Mouse (Mus musculus): ENCODE measurements at regions not wholly inside any gene's neighbourhood (a gene's known extent, or its start where the extent isn't known, plus 50 kb on each side); places are given as distances from the start of the nearest gene placed in this dataset.

DNA sequence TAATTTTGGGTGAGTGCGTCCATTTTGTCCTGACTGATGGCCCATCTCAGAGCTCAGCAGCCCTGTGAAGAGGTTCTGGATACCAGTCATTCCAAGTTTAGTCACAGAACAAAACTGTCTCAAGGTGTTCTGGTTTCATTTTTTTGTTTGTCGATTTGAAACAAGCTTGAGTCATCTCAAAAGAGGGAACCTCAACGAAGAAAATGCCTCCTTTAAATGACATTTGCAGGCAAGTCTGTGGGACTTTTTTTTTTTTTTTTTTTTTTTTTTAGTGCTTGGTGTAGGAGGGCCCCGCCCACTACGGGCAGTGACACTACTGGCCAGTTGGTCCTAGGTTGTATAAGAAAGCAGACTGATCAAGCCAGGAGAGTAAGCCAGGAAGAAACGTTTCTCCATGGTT is 175.3 kb upstream of the Ubash3b start:
- TF ChIP-seq POLR2A (IDR thresholded peaks at IDR 0.05; ENCODE audit: insufficient read depth, low read depth, low read length) (no peak), CTCF (IDR thresholded peaks at IDR 0.05; ENCODE audit: insufficient read depth, low read depth, low read length) (no peak)
